Mouse (Mus musculus): ENCODE results near the gene B4galt4. TPM values are rescaled to one million over a fixed set of nuclear protein-coding genes. Genes with fewer than 3 reads are reported as not detected.

B4galt4 gene
- total and polyA plus RNA-seq, 3 experiments, result not detected

- Histone ChIP-seq H3K79me2 (ENCODE audit: control insufficient read depth, insufficient read depth, low read length, poor library complexity) (no peaks in the 10 kb centered on the region), H3K36me3 (ENCODE audit: control insufficient read depth in 1 of 2, insufficient read depth in 2 of 2, low read length in 2 of 2) (peaks cover 0 to 2% of the 10 kb centered on the region in 2 experiments; a peak in 1 of 4 replicates), H3K9me3 (replicated peaks; ENCODE audit: insufficient read depth, low read length) (no peaks in the 10 kb centered on the region), H3K4me3 (ENCODE audit: control insufficient read depth in 1 of 2, insufficient read depth in 1 of 2, low read depth in 2 of 2, low read length in 2 of 2) (no peak overlapping the region), H3K4me1 (ENCODE audit: control insufficient read depth in 1 of 2, insufficient read depth in 2 of 2, low read length in 2 of 2) (peaks cover 0 to 2% of the 10 kb centered on the region in 2 experiments; a peak in 1 of 4 replicates), H3K9ac (ENCODE audit: control insufficient read depth, low read depth, low read length, poor library complexity, severe bottlenecking) (no peak overlapping the region), H3K27me3 (ENCODE audit: control insufficient read depth in 1 of 2, insufficient read depth in 2 of 2, low read length in 2 of 2) (no peaks in the 10 kb centered on the region; a peak in 1 of 4 replicates), H3K27ac (ENCODE audit: control insufficient read depth, low read depth, low read length) (no peak overlapping the region)
- DNase-seq (ENCODE audit: low read depth, low spot score), result no peak
- TF ChIP-seq SMC3 (IDR thresholded peaks at IDR 0.05; ENCODE audit: low read depth, low read length) (no peak), MXI1 (IDR thresholded peaks at IDR 0.05; ENCODE audit: low read depth, low read length) (no peak), HCFC1 (IDR thresholded peaks at IDR 0.05; ENCODE audit: low read depth, low read length) (no peak), JUND (IDR thresholded peaks at IDR 0.05; ENCODE audit: low read depth, low read length) (no peak), ETS1 (IDR thresholded peaks at IDR 0.05; ENCODE audit: low read depth, low read length) (no peak), RCOR1 (IDR thresholded peaks at IDR 0.05; ENCODE audit: low read depth, low read length) (no peak), ZMIZ1 (IDR thresholded peaks at IDR 0.05; ENCODE audit: low read depth, low read length) (no peak), CHD1 (IDR thresholded peaks at IDR 0.05; ENCODE audit: low read depth, low read length) (no peak), POLR2AphosphoS2 (IDR thresholded peaks at IDR 0.05; ENCODE audit: low read length) (no peak), MYB (IDR thresholded peaks at IDR 0.05; ENCODE audit: low read depth, low read length) (no peak), POLR2AphosphoS5 (IDR thresholded peaks at IDR 0.05; ENCODE audit: borderline replicate concordance, low read depth, low read length) (no peak)
Observed at GRCm38 (mm10) chr16:38756572-38756971, 14.5 kb downstream of the B4galt4 start.

GRCm38 (mm10) chr16:38757626-38758025, 15.6 kb downstream of the B4galt4 start:
- no peak for DNase-seq (ENCODE audit: low read depth, low spot score)
- Histone ChIP-seq H3K27ac (ENCODE audit: control insufficient read depth, low read depth, low read length) (no peak overlapping the region), H3K4me3 (ENCODE audit: control insufficient read depth in 1 of 2, insufficient read depth in 1 of 2, low read depth in 2 of 2, low read length in 2 of 2) (no peak overlapping the region), H3K79me2 (ENCODE audit: control insufficient read depth, insufficient read depth, low read length, poor library complexity) (no peaks in the 10 kb centered on the region), H3K9ac (ENCODE audit: control insufficient read depth, low read depth, low read length, poor library complexity, severe bottlenecking) (no peak overlapping the region), H3K9me3 (replicated peaks; ENCODE audit: insufficient read depth, low read length) (no peaks in the 10 kb centered on the region), H3K4me1 (ENCODE audit: control insufficient read depth in 1 of 2, insufficient read depth in 2 of 2, low read length in 2 of 2) (peaks cover 0 to 2% of the 10 kb centered on the region in 2 experiments; a peak in 1 of 4 replicates), H3K27me3 (ENCODE audit: control insufficient read depth in 1 of 2, insufficient read depth in 2 of 2, low read length in 2 of 2) (no peaks in the 10 kb centered on the region; a peak in 1 of 4 replicates), H3K36me3 (ENCODE audit: control insufficient read depth in 1 of 2, insufficient read depth in 2 of 2, low read length in 2 of 2) (peaks cover 0 to 2% of the 10 kb centered on the region in 2 experiments; a peak in 1 of 4 replicates)
- TF ChIP-seq JUND (IDR thresholded peaks at IDR 0.05; ENCODE audit: low read depth, low read length), result no peak
- no peak for TF ChIP-seq ZNF384 (IDR thresholded peaks at IDR 0.05; ENCODE audit: low read depth, low read length)
- TF ChIP-seq NRF1 (IDR thresholded peaks at IDR 0.05; ENCODE audit: insufficient read depth, low read depth, low read length, poor library complexity, severe bottlenecking), result no peak
- no peak for TF ChIP-seq GABPA (IDR thresholded peaks at IDR 0.05; ENCODE audit: low read depth, low read length)
- TF ChIP-seq UBTF (IDR thresholded peaks at IDR 0.05; ENCODE audit: borderline replicate concordance, insufficient read depth, low read depth, low read length), result no peak
- no peak for TF ChIP-seq BHLHE40 (IDR thresholded peaks at IDR 0.05; ENCODE audit: borderline replicate concordance, low read depth, low read length)
- TF ChIP-seq MAFK (IDR thresholded peaks at IDR 0.05; ENCODE audit: borderline replicate concordance, low read depth, low read length), result no peak
- no peak for TF ChIP-seq ZMIZ1 (IDR thresholded peaks at IDR 0.05; ENCODE audit: low read depth, low read length)
- no peak for TF ChIP-seq RAD21 (IDR thresholded peaks at IDR 0.05; ENCODE audit: low read depth, low read length)
- TF ChIP-seq CHD2 (IDR thresholded peaks at IDR 0.05; ENCODE audit: low read length), result no peak
- TF ChIP-seq USF2 (IDR thresholded peaks at IDR 0.05; ENCODE audit: borderline replicate concordance in 1 of 2, insufficient read depth in 1 of 2, low read depth in 1 of 2, low read length in 2 of 2), result no peak
- TF ChIP-seq KAT2A (conservative IDR thresholded peaks at IDR 0.05; ENCODE audit: low read depth, low read length), result no peak
- TF ChIP-seq MYB (IDR thresholded peaks at IDR 0.05; ENCODE audit: low read depth, low read length), result no peak
- no peak for TF ChIP-seq POLR2AphosphoS2 (IDR thresholded peaks at IDR 0.05; ENCODE audit: low read length)
